Mouse (Mus musculus): ENCODE data around the gene Pdcd6ip. TPM values are rescaled to one million over a fixed set of nuclear protein-coding genes. Genes with fewer than 3 reads are reported as not detected.

Gene Pdcd6ip
- polyA plus RNA-seq (2012; ENCODE audit: low replicate concordance), result 208 and 337 TPM in 2 replicates

GRCm38 (mm10) chr9:113707481-113708360 lies at the start of gene Pdcd6ip:
Gene Pdcd6ip (minus strand): TSS chr9:113708259.

GRCm38 (mm10) chr9:113741108-113741636 lies 33.1 kb upstream of the Pdcd6ip start, which contains the start of gene Clasp2:
Gene Clasp2 (plus strand): TSS chr9:113741473.

Other genes starting within 250 kb of the Pdcd6ip start
- gene Clasp2, start 33.2 kb upstream of the Pdcd6ip start, polyA plus RNA-seq (2012; ENCODE audit: low replicate concordance), result 7.5 and 8.6 TPM in 2 replicates
- 16.9 and 31.6 TPM in 2 replicates for gene Ubp1, start 222.7 kb upstream of the Pdcd6ip start, polyA plus RNA-seq (2012; ENCODE audit: low replicate concordance)

Data from leukemia stem cell, adult 10-12 weeks (primary cell).